Mouse (Mus musculus): ENCODE data around the gene 4930550C14Rik. TPM values are rescaled to one million over a fixed set of nuclear protein-coding genes. Genes with fewer than 3 reads are reported as not detected.

Gene 4930550C14Rik
- polyA plus RNA-seq, 1 experiment, result 0.06 TPM

GRCm38 (mm10) chr9:53401146-53401545 lies 979 bp upstream of the 4930550C14Rik start:
- Histone ChIP-seq H3K4me1 (ENCODE audit: control insufficient read depth, insufficient read depth, insufficient read length) (no peaks in the 10 kb centered on the region; the same call in 1 of the 2 replicates), H3K27me3 (ENCODE audit: control insufficient read depth, insufficient read depth, low read length) (no peaks in the 10 kb centered on the region), H3K36me3 (ENCODE audit: control insufficient read depth, insufficient read depth, low read length) (no peaks in the 10 kb centered on the region), H3K4me3 (ENCODE audit: extremely low read depth, insufficient read depth, insufficient read length) (no peak overlapping the region), H3K27ac (ENCODE audit: insufficient read depth, low read length) (no peak overlapping the region)
- no peak for DNase-seq (ENCODE audit: low read depth in 1 of 2, low spot score in 2 of 2)
- WGBS, result 95% methylated on average over 8 of the region's 8 CpGs
- no peak for TF ChIP-seq CTCF (IDR thresholded peaks at IDR 0.05; ENCODE audit: extremely low read depth, insufficient read depth, insufficient read length, insufficient replicate concordance)
- no peak for TF ChIP-seq POLR2A (IDR thresholded peaks at IDR 0.05; ENCODE audit: low read depth, low read length)

- no peaks in the 10 kb centered on the region; the same call in 1 of the 2 replicates for H3K4me1 ChIP-seq (ENCODE audit: control insufficient read depth, insufficient read depth, insufficient read length)
- 88% methylated on average over 8 of the region's 8 CpGs for WGBS
- H3K4me3 ChIP-seq (ENCODE audit: extremely low read depth, insufficient read depth, insufficient read length), result no peak overlapping the region
- DNase-seq (ENCODE audit: low read depth in 1 of 2, low spot score in 2 of 2), result no peak
- no peak overlapping the region for H3K27ac ChIP-seq (ENCODE audit: insufficient read depth, low read length)
- no peaks in the 10 kb centered on the region for H3K27me3 ChIP-seq (ENCODE audit: control insufficient read depth, insufficient read depth, low read length)
- no peaks in the 10 kb centered on the region for H3K36me3 ChIP-seq (ENCODE audit: control insufficient read depth, insufficient read depth, low read length)
- TF ChIP-seq POLR2A (IDR thresholded peaks at IDR 0.05; ENCODE audit: low read depth, low read length), result no peak
- no peak for TF ChIP-seq CTCF (IDR thresholded peaks at IDR 0.05; ENCODE audit: extremely low read depth, insufficient read depth, insufficient read length, insufficient replicate concordance)
Measured at GRCm38 (mm10) chr9:53402991-53403390, 866 bp downstream of the 4930550C14Rik start.

- Histone ChIP-seq H3K27ac (ENCODE audit: insufficient read depth, low read length) (no peak overlapping the region), H3K36me3 (ENCODE audit: control insufficient read depth, insufficient read depth, low read length) (no peaks in the 10 kb centered on the region), H3K27me3 (ENCODE audit: control insufficient read depth, insufficient read depth, low read length) (no peaks in the 10 kb centered on the region), H3K4me1 (ENCODE audit: control insufficient read depth, insufficient read depth, insufficient read length) (no peaks in the 10 kb centered on the region; the same call in 1 of the 2 replicates), H3K4me3 (ENCODE audit: extremely low read depth, insufficient read depth, insufficient read length) (no peak overlapping the region)
- no peak for TF ChIP-seq POLR2A (IDR thresholded peaks at IDR 0.05; ENCODE audit: low read depth, low read length)
- TF ChIP-seq CTCF (IDR thresholded peaks at IDR 0.05; ENCODE audit: extremely low read depth, insufficient read depth, insufficient read length, insufficient replicate concordance), result no peak
- DNase-seq (ENCODE audit: low read depth in 1 of 2, low spot score in 2 of 2), result no peak
- WGBS, result 86% methylated on average over 6 of the region's 6 CpGs
Measured at GRCm38 (mm10) chr9:53404050-53404752, 2.1 kb downstream of the 4930550C14Rik start.

GRCm38 (mm10) chr9:53404753-53405722 lies 2.9 kb downstream of the 4930550C14Rik start:
- no peaks in the 10 kb centered on the region for H3K36me3 ChIP-seq (ENCODE audit: control insufficient read depth, insufficient read depth, low read length)
- DNase-seq (ENCODE audit: low read depth in 1 of 2, low spot score in 2 of 2), result peak; percentile 79 to 83
- no peak overlapping the region for H3K27ac ChIP-seq (ENCODE audit: insufficient read depth, low read length)
- no peak for TF ChIP-seq CTCF (IDR thresholded peaks at IDR 0.05; ENCODE audit: extremely low read depth, insufficient read depth, insufficient read length, insufficient replicate concordance)
- TF ChIP-seq POLR2A (IDR thresholded peaks at IDR 0.05; ENCODE audit: low read depth, low read length), result no peak
- no peaks in the 10 kb centered on the region for H3K27me3 ChIP-seq (ENCODE audit: control insufficient read depth, insufficient read depth, low read length)
- 17% methylated on average over 21 of the region's 21 CpGs for WGBS
- H3K4me1 ChIP-seq (ENCODE audit: control insufficient read depth, insufficient read depth, insufficient read length), result no peaks in the 10 kb centered on the region; the same call in 1 of the 2 replicates
- H3K4me3 ChIP-seq (ENCODE audit: extremely low read depth, insufficient read depth, insufficient read length), result peak overlapping the region; percentile 47; the same call in 1 of the 2 replicates

GRCm38 (mm10) chr9:53408548-53408947 lies 6.4 kb downstream of the 4930550C14Rik start:
- Histone ChIP-seq H3K27me3 (ENCODE audit: control insufficient read depth, insufficient read depth, low read length) (no peaks in the 10 kb centered on the region), H3K4me3 (ENCODE audit: extremely low read depth, insufficient read depth, insufficient read length) (no peak overlapping the region), H3K36me3 (ENCODE audit: control insufficient read depth, insufficient read depth, low read length) (no peaks in the 10 kb centered on the region), H3K27ac (ENCODE audit: insufficient read depth, low read length) (no peak overlapping the region), H3K4me1 (ENCODE audit: control insufficient read depth, insufficient read depth, insufficient read length) (no peaks in the 10 kb centered on the region; the same call in 1 of the 2 replicates)
- TF ChIP-seq CTCF (IDR thresholded peaks at IDR 0.05; ENCODE audit: extremely low read depth, insufficient read depth, insufficient read length, insufficient replicate concordance), result no peak
- no peak for DNase-seq (ENCODE audit: low read depth in 1 of 2, low spot score in 2 of 2)
- 87% methylated on average over 4 of the region's 4 CpGs for WGBS

GRCm38 (mm10) chr9:53408953-53409361 lies 6.8 kb downstream of the 4930550C14Rik start:
- Histone ChIP-seq H3K4me3 (ENCODE audit: extremely low read depth, insufficient read depth, insufficient read length) (no peak overlapping the region), H3K36me3 (ENCODE audit: control insufficient read depth, insufficient read depth, low read length) (no peaks in the 10 kb centered on the region), H3K4me1 (ENCODE audit: control insufficient read depth, insufficient read depth, insufficient read length) (no peaks in the 10 kb centered on the region; the same call in 1 of the 2 replicates), H3K27me3 (ENCODE audit: control insufficient read depth, insufficient read depth, low read length) (no peaks in the 10 kb centered on the region), H3K27ac (ENCODE audit: insufficient read depth, low read length) (no peak overlapping the region)
- TF ChIP-seq POLR2A (IDR thresholded peaks at IDR 0.05; ENCODE audit: low read depth, low read length) (no peak), CTCF (IDR thresholded peaks at IDR 0.05; ENCODE audit: extremely low read depth, insufficient read depth, insufficient read length, insufficient replicate concordance) (no peak)
- WGBS, result 93% methylated on average over 2 of the region's 2 CpGs
- DNase-seq (ENCODE audit: low read depth in 1 of 2, low spot score in 2 of 2), result no peak
